Mouse (Mus musculus) CH12.LX (cell line): ENCODE results near the gene Cd164. TPM values are rescaled to one million over a fixed set of nuclear protein-coding genes. Genes with fewer than 3 reads are reported as not detected.
A peak's percentile ranks its signal among the peaks of the same experiment; 100 is the strongest.

Experiments
- DNase-seq: peaks from one replicate; pipeline ENCODE4 v3.0.0-alpha.2; 2013; ENCODE audit errors: extremely low read depth
- H3K27ac ChIP-seq: 2 replicates; pipeline ENCODE4 v1.5.1; 2012; ENCODE audit warnings: low read depth, mild to moderate bottlenecking, control low read depth, moderate library complexity; ENCODE audit not compliant: insufficient read depth
- H3K27me3 ChIP-seq: replicated peaks from 2 replicates; pipeline ENCODE3; 2012; ENCODE audit warnings: inconsistent platforms
- H3K36me3 ChIP-seq, 2 experiments: replicated peaks in 1 of 2; 2 replicates each; pipeline versions ENCODE3 to v1.6.1; 2012; ENCODE audit warnings: inconsistent platforms in 1 of 2, low read length in 1 of 2, mild to moderate bottlenecking in 1 of 2, mixed read lengths in 1 of 2, moderate library complexity in 1 of 2; ENCODE audit not compliant: control insufficient read depth in 1 of 2, insufficient read depth in 1 of 2
- H3K4me1 ChIP-seq, 2 experiments: 2 replicates each; pipeline ENCODE4 v1.6.1; 2012; ENCODE audit warnings: inconsistent platforms in 1 of 2, moderate library complexity in 1 of 2; ENCODE audit not compliant: insufficient read depth in 2 of 2, control insufficient read depth in 1 of 2
- H3K4me2 ChIP-seq: 2 replicates; pipeline ENCODE4 v1.6.1; 2012; ENCODE audit warnings: low read depth, mild to moderate bottlenecking, control low read depth; ENCODE audit not compliant: poor library complexity, insufficient read depth, severe bottlenecking
- H3K4me3 ChIP-seq, 3 experiments: fragments of 150-350 bp in 1 of 3; sonication (generic) in 1 of 3; replicated peaks in 1 of 3; 2 replicates each; pipeline versions ENCODE3 to v1.5.1; 2011 to 2012; ENCODE audit warnings: low read depth in 2 of 3, low read length in 2 of 3, mild to moderate bottlenecking in 2 of 3, moderate library complexity in 2 of 3, control low read depth in 1 of 3, improper control_type of control experiment in 1 of 3, inconsistent platforms in 1 of 3, mixed read lengths in 1 of 3; ENCODE audit not compliant: poor library complexity in 1 of 3
- H3K79me2 ChIP-seq: replicated peaks from 2 replicates; pipeline ENCODE4 v1.6.1; 2012; ENCODE audit warnings: mild to moderate bottlenecking, moderate library complexity; ENCODE audit not compliant: control insufficient read depth, poor library complexity, insufficient read depth, severe bottlenecking; ENCODE audit errors: extremely low read depth
- H3K9ac ChIP-seq: 2 replicates; pipeline ENCODE4 v1.6.1; 2012; ENCODE audit warnings: low read depth, mild to moderate bottlenecking, control low read depth, moderate library complexity; ENCODE audit not compliant: insufficient read depth
- H3K9me3 ChIP-seq: replicated peaks from 2 replicates; pipeline ENCODE3; 2012; ENCODE audit warnings: low read length, inconsistent platforms, mixed read lengths
- CHD1 ChIP-seq: IDR thresholded peaks from 2 replicates; pipeline ENCODE4 v1.6.1; 2012; ENCODE audit warnings: low read depth, low read length, improper control_type of control experiment, inconsistent platforms
- CHD2 ChIP-seq: IDR thresholded peaks from 2 replicates; pipeline ENCODE4 v1.6.1; 2011; ENCODE audit warnings: low read length, improper control_type of control experiment
- CTCF ChIP-seq, 2 experiments: IDR thresholded peaks in 1 of 2; conservative IDR thresholded peaks in 1 of 2; 2 replicates each; pipeline ENCODE4 v1.5.1; 2011 to 2012; ENCODE audit warnings: low read depth in 2 of 2, low read length in 2 of 2, improper control_type of control experiment in 1 of 2, inconsistent platforms in 1 of 2, mild to moderate bottlenecking in 1 of 2, moderate library complexity in 1 of 2
- ELF1 ChIP-seq: IDR thresholded peaks from 2 replicates; pipeline ENCODE4 v1.6.1; 2014; ENCODE audit warnings: low read depth, mild to moderate bottlenecking, inconsistent platforms, low read length, improper control_type of control experiment
- EP300 ChIP-seq: IDR thresholded peaks from 2 replicates; pipeline ENCODE4 v1.6.1; 2011; ENCODE audit warnings: low read length, improper control_type of control experiment
- ETS1 ChIP-seq: conservative IDR thresholded peaks from 2 replicates; pipeline ENCODE4 v1.6.1; 2012; ENCODE audit warnings: low read depth, mild to moderate bottlenecking, inconsistent platforms, low read length, improper control_type of control experiment, moderate library complexity
- IRF4 ChIP-seq: IDR thresholded peaks from 2 replicates; pipeline ENCODE4 v1.6.1; 2014; ENCODE audit warnings: low read depth, mild to moderate bottlenecking, inconsistent platforms, low read length, improper control_type of control experiment
- JUN ChIP-seq: IDR thresholded peaks from 2 replicates; pipeline ENCODE4 v1.6.1; 2011; ENCODE audit warnings: low read depth, mild to moderate bottlenecking, low read length, improper control_type of control experiment, moderate library complexity; ENCODE audit not compliant: insufficient read depth
- JUND ChIP-seq: conservative IDR thresholded peaks from 2 replicates; pipeline ENCODE4 v1.6.1; 2011; ENCODE audit warnings: low read depth, low read length, improper control_type of control experiment
- MAZ ChIP-seq: IDR thresholded peaks from 2 replicates; pipeline ENCODE4 v1.6.1; 2012; ENCODE audit warnings: low read depth, mild to moderate bottlenecking, inconsistent platforms, low read length, improper control_type of control experiment, moderate library complexity
- MEF2A ChIP-seq: IDR thresholded peaks from 2 replicates; pipeline ENCODE4 v1.6.1; 2014; ENCODE audit warnings: low read depth, mild to moderate bottlenecking, inconsistent platforms, low read length, improper control_type of control experiment, borderline replicate concordance
- MXI1 ChIP-seq: IDR thresholded peaks from 2 replicates; pipeline ENCODE4 v1.6.1; 2011; ENCODE audit warnings: mild to moderate bottlenecking, low read depth, low read length, improper control_type of control experiment
- MYC ChIP-seq: IDR thresholded peaks from 2 replicates; pipeline ENCODE4 v1.6.1; 2011; ENCODE audit warnings: low read depth, mild to moderate bottlenecking, improper control_type of control experiment, low read length
- NRF1 ChIP-seq: IDR thresholded peaks from 2 replicates; pipeline ENCODE4 v1.6.1; 2014; ENCODE audit warnings: low read depth, mild to moderate bottlenecking, inconsistent platforms, low read length, improper control_type of control experiment, moderate library complexity
- RCOR1 ChIP-seq: conservative IDR thresholded peaks from 2 replicates; pipeline ENCODE4 v1.6.1; 2012; ENCODE audit warnings: low read depth, mild to moderate bottlenecking, inconsistent platforms, low read length, improper control_type of control experiment
- SIN3A ChIP-seq: IDR thresholded peaks from 2 replicates; pipeline ENCODE4 v1.6.1; 2012; ENCODE audit warnings: low read length, improper control_type of control experiment, inconsistent platforms
- SMC3 ChIP-seq: IDR thresholded peaks from 2 replicates; pipeline ENCODE4 v1.6.1; 2011; ENCODE audit warnings: low read depth, low read length, improper control_type of control experiment
- TBP ChIP-seq: conservative IDR thresholded peaks from 2 replicates; pipeline ENCODE4 v1.6.1; 2011; ENCODE audit warnings: low read depth, low read length, improper control_type of control experiment
- TCF12 ChIP-seq: IDR thresholded peaks from 2 replicates; pipeline ENCODE4 v1.6.1; 2014; ENCODE audit warnings: low read depth, mild to moderate bottlenecking, inconsistent platforms, low read length, improper control_type of control experiment
- UBTF ChIP-seq: IDR thresholded peaks from 2 replicates; pipeline ENCODE4 v1.6.1; 2012; ENCODE audit warnings: low read depth, mild to moderate bottlenecking, inconsistent platforms, low read length, improper control_type of control experiment, moderate library complexity
- ZKSCAN1 ChIP-seq: IDR thresholded peaks from 2 replicates; pipeline ENCODE4 v1.6.1; 2012; ENCODE audit warnings: low read depth, inconsistent platforms, low read length, improper control_type of control experiment, borderline replicate concordance
- ZNF384 ChIP-seq: IDR thresholded peaks from 2 replicates; pipeline ENCODE4 v1.6.1; 2012; ENCODE audit warnings: low read depth, low read length, improper control_type of control experiment, inconsistent platforms
- dilution Hi-C: fragments of 300-500 bp; cut with MboI; formaldehyde crosslinking; loops from 2 replicates; pipeline ENCODE4 v1.14.3; 2020; ENCODE audit warnings: low sequenced_read_pairs; ENCODE audit not compliant: extremely low pct_unique_long_range_greater_than_20kb, extremely low pct_ligation_motif_present
- in situ Hi-C: fragments of 300-500 bp; cut with MboI; formaldehyde crosslinking; loops from 3 replicates; pipeline ENCODE4 v1.14.3; 2019; ENCODE audit warnings: low sequenced_read_pairs, low pct_ligation_motif_present, low pct_unique_long_range_greater_than_20kb, mixed read lengths
- polyA plus RNA-seq: library from polyadenylated mRNA; unstranded; fragments of >175 nt; gene quantifications from 2 replicates; pipeline ENCODE4 v1.2.1, GENCODE M21; 2012; ENCODE audit warnings: low read depth; ENCODE audit not compliant: insufficient read length
- total RNA-seq, 2 experiments: library from RNA; depleted of rRNA; stranded (reverse); fragments of 300-350 nt in 1 of 2; fragments of >200 nt in 1 of 2; gene quantifications; 2 replicates each; pipeline ENCODE4 v1.2.3; 2012 to 2014

The Cd164 gene
- total and polyA plus RNA-seq, 3 experiments, result 41.0 to 191 (median 151) TPM

DNA sequence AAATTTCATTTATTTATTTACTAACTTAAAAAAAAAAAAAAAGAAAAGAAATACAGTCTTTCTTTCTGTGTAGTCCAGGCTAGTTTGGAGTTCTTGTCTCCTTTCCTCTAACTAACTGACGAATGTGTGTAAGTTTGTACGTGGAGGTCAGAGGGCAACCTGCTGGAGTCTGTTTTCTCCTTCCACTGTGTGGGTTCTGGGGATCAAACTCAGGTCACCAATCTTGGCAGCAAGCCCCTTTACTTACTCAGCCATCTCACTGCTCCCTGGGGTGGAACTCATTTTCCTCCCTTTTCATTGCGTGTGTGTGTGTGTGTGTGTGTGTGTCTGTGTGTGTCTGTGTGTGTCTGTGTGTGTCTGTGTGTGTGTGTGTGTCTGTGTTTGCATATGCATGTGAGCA lies 49.1 kb downstream of the Cd164 start:
- DNase-seq, result no peak
- dilution Hi-C loops, result no loop called here

DNA sequence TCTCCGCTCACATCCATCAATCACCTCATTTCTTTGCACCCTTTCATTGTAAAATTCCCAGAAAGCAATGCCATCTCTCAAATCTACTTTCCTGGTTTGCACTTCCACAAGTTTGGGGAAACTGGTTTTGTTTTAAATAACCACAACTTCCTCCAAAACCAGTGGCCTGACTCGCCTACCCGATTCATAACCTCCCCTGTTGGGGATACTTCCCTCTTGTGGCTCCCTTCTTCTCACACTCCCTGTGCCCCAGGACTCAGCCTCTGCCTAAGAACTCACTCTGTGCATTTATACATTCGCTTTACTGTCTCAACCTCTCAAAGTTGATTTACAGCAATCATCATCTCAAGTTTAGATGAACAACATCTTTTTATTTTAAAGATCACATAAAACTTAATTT lies 51.9 kb downstream of the Cd164 start:
- no peaks in the 10 kb centered on the region for H3K27me3 ChIP-seq
- dilution Hi-C loops, result no loop called here
- no peak overlapping the region for H3K27ac ChIP-seq
- no peaks in the 10 kb centered on the region for H3K9me3 ChIP-seq
- DNase-seq, result no peak
- H3K9ac ChIP-seq, result no peak overlapping the region
- H3K79me2 ChIP-seq, result no peaks in the 10 kb centered on the region
- peaks cover 24 to 53% of the 10 kb centered on the region in 2 experiments for H3K4me1 ChIP-seq
- TF ChIP-seq MAZ, result no peak
- TF ChIP-seq CHD2, result no peak
- TF ChIP-seq ZKSCAN1, result no peak
- TF ChIP-seq SMC3, result peak; percentile 9; the same call in 1 of the 2 replicates
- no peak for TF ChIP-seq RCOR1
- no peak for TF ChIP-seq ELF1
- no peak for TF ChIP-seq SIN3A
- TF ChIP-seq, all 38 proteins: peak for 1
- Histone ChIP-seq H3K36me3 (no peaks in the 10 kb centered on the region), H3K4me3 (no peak overlapping the region), H3K4me2 (no peak overlapping the region)
- in situ Hi-C loops, result no loop called here

More for the DNA sequence above, 49.1 kb downstream of the Cd164 start:
- Histone ChIP-seq H3K4me1 (peaks cover 14 to 38% of the 10 kb centered on the region in 2 experiments), H3K9ac (no peak overlapping the region), H3K36me3 (no peaks in the 10 kb centered on the region), H3K4me3 (no peak overlapping the region), H3K27me3 (no peaks in the 10 kb centered on the region), H3K4me2 (no peak overlapping the region), H3K27ac (no peak overlapping the region), H3K9me3 (no peaks in the 10 kb centered on the region), H3K79me2 (no peaks in the 10 kb centered on the region)
- in situ Hi-C loops, result no loop called here
- TF ChIP-seq TCF12, result no peak
- TF ChIP-seq JUN, result no peak
- no peak for TF ChIP-seq ETS1
- TF ChIP-seq IRF4, result no peak
- no peak for TF ChIP-seq MXI1
- TF ChIP-seq ELF1, result no peak
- no peak for TF ChIP-seq MEF2A
- TF ChIP-seq MAZ, result no peak
- TF ChIP-seq CTCF (conservative IDR thresholded peaks at IDR 0.05 in 1 of 2, IDR thresholded peaks at IDR 0.05 in 1 of 2; ENCODE audit: low read depth in 2 of 2, low read length in 2 of 2), result no peak
- no peak for TF ChIP-seq EP300
- TF ChIP-seq TBP, result no peak
- no peak for TF ChIP-seq ZNF384
- no peak for TF ChIP-seq NRF1
- TF ChIP-seq CHD1, result no peak
- TF ChIP-seq JUND, result no peak
- no peak for TF ChIP-seq CHD2
- TF ChIP-seq UBTF, result no peak
- no peak for TF ChIP-seq MYC
- TF ChIP-seq ZKSCAN1, result no peak
